Mouse (Mus musculus): ENCODE results near the gene Ubr7. TPM values are rescaled to one million over a fixed set of nuclear protein-coding genes. Genes with fewer than 3 reads are reported as not detected.

The Ubr7 gene
- polyA plus RNA-seq, 1 experiment from 2014 or later, result 38.7 TPM

Other genes starting within 250 kb of the Ubr7 start
- 8.4 and 8.8 TPM in 2 replicates for gene Chga, start 203.0 kb upstream of the Ubr7 start, polyA plus RNA-seq (2015; fragmentation: Nextera tagmentation; extraction: Ambion mirVana)
- gene Itpk1, start 53.0 kb upstream of the Ubr7 start, polyA plus RNA-seq (2015; fragmentation: Nextera tagmentation; extraction: Ambion mirVana), result 13.6 and 14.2 TPM in 2 replicates
- gene Moap1, start 14.3 kb upstream of the Ubr7 start, polyA plus RNA-seq (2015; fragmentation: Nextera tagmentation; extraction: Ambion mirVana), result 24.5 and 24.7 TPM in 2 replicates
- gene Tmem251, start 14.2 kb upstream of the Ubr7 start, polyA plus RNA-seq (2015; fragmentation: Nextera tagmentation; extraction: Ambion mirVana), result 8.7 and 10.2 TPM in 2 replicates
- not detected in 2 replicates for gene Gm28051, start 202 bp upstream of the Ubr7 start, polyA plus RNA-seq (2015; fragmentation: Nextera tagmentation; extraction: Ambion mirVana)
- 24.3 and 25.6 TPM in 2 replicates for gene Gon7, start 164 bp upstream of the Ubr7 start, polyA plus RNA-seq (2015; fragmentation: Nextera tagmentation; extraction: Ambion mirVana)
- gene Gm20604, start 705 bp downstream of the Ubr7 start, polyA plus RNA-seq (2015; fragmentation: Nextera tagmentation; extraction: Ambion mirVana), result 22.0 and 23.0 TPM in 2 replicates
- gene Btbd7, start 120.5 kb downstream of the Ubr7 start, polyA plus RNA-seq (2015; fragmentation: Nextera tagmentation; extraction: Ambion mirVana), result 19.3 and 20.3 TPM in 2 replicates
- 0.42 TPM in 1 of 2 replicates, not detected in the other for gene Cox8c, start 141.3 kb downstream of the Ubr7 start, polyA plus RNA-seq (2015; fragmentation: Nextera tagmentation; extraction: Ambion mirVana)
- 0.45 and 1.3 TPM in 2 replicates for gene Unc79, start 190.9 kb downstream of the Ubr7 start, polyA plus RNA-seq (2015; fragmentation: Nextera tagmentation; extraction: Ambion mirVana)

Data from embryonic facial prominence, embryonic 15.5 days (tissue).